Mouse (Mus musculus) left cerebral cortex, postnatal 36 days (tissue): ENCODE measurements around the gene Ankrd49. TPM values are rescaled to one million over a fixed set of nuclear protein-coding genes. Genes with fewer than 3 reads are reported as not detected.

Experiments used
- DNase-seq, 2 experiments: peaks; one replicate each; pipeline ENCODE4 v3.0.0; 2021 to 2022; ENCODE audit warnings: low spot score in 2 of 2, mixed read lengths in 1 of 2
- intact Hi-C: fragments of 180-260 bp; cut with DNase I; formaldehyde crosslinking; loops from one replicate; pipeline ENCODE4 v1.15.1; 2025
- total RNA-seq, 2 experiments: library from RNA; stranded (reverse); gene quantifications; 2 replicates each; pipeline ENCODE4 v1.2.3; 2021

Gene Ankrd49
- 10 to 100 TPM; 11.5 to 12.2 TPM for total RNA-seq

DNA sequence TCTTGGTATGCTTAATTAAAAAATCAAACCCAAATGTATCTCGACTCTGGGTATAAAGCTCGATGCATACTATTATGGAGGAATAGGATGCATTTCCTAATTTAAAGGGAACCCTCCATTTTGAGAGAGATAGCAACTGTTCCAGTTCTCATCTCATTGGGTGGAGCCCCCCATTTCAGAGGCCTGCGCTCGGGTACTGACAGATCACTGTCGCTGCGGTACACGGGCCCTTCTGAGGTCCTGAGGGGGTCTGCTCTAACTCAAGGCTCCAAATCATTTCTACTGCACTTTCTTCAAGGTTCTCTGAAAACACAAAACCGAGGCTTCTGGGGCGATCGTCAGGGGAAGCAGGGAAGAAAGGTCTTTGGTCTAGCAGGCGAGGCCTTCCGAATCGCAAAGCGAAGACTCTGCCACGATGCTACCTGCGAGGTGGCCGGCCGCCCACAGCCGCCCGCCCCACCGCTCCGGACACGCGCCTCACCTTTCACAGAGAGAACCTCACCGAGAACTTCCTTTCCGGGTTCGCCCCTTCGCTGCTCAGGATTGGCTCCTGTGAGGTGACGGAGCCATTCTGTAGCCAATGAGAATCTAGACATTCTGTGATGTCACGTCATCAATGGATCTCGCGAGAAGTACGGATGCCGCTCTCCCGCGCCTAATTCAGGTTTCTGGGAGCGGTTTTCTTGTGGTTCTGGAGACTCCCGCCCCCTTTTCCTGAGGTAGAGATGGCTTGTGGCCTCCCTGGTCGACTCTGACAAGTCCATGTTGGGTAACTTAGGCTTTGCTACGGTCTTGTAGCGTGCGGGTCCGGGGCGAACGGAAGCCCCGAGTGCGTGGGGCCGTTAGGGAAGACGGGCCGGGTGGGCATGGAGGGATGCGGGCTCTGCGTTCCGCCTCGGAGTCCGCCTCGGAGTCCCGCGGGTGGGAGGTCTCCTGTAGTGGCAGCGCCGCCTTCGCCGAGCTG, at the start of gene Ankrd49, which contains the start of gene Mre11a:
TSS of gene Ankrd49 (minus strand) at position 818 of the 964 bp plus-strand sequence.
TSS of gene Mre11a (plus strand) at position 616 of the 964 bp plus-strand sequence.
- DNase-seq: peak; percentile 91 to 94
- intact Hi-C loops: no loop called here

DNA sequence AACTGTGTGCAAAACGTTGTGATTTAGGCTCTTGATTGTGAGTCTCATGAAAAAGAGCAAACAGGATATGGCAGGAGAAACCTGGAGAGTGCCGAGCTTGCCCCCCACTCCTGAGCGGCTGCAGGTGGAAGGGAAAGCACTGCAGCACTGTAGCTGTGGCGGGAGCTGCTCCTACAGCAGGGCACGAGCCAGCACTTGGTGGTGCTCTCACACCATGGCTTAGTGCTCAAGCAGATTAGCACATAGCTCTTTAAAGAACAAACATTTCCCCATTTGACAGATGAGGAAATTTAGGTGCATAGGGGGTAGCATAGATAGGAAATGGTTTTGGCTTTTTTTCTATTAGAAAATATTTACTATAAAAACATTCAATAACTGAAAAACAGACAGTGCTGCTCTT, 47.4 kb upstream of the Ankrd49 start:
- intact Hi-C loops: no loop called here
- no peak for DNase-seq

DNA sequence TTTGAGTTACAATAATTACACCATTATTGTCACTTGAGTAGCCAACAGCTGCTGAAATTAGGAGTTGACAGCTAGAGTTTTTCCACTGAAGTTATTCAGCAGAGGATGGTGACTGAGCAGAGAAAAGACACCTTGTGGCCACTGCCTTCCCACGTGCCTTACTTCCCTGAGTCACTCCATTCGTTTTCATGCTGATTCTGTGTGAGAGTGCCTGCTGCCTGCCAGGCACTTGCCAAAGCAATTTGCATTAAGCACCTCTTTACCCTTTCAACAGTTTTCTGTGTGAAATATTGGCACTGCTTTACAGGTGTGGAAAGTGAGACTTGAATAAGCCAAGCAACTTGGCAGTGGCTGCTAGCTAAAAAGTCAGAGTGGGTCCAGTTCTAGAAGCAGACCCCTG, 43.2 kb upstream of the Ankrd49 start:
- no peak for DNase-seq
- intact Hi-C loops: no loop called here

DNA sequence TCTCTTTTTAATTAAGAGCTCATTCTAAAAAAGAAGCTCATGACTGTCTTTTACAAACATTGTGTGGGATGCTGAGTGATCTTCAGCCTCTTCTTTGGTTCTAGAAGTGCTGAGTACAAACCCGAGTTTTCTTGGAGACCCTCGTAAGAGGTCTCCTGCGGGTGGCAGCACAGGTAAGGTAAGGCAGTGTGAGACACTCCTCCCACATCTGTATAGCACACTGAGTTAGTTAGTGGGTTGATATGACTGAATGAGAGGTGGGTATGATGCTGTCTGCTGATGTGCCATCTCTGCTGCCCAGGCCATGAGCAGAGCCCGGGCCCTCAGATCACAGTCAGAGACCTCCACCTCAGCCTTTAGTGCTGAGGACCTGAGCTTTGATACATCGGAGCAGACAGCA, 40.2 kb upstream of the Ankrd49 start:
- intact Hi-C loops: no loop called here
- no peak for DNase-seq

DNA sequence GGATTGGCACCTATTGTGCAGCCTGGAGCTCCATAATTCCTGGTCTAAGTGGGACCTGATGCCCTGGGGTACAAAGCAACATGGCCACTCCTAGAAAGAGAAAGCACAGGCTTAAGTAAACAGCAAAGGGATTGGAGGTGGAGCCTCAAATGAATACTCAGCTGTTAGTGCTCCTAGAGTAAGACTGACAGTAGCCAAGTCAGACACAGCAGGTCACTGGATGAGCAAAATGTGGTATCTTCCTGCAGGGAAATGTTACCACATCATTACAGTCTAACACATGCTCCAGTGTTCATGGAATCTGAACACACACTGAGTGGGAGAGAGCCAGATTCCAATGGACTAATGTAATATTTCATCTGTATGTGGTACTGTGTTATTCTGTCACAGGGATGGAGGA, 36.7 kb upstream of the Ankrd49 start:
- DNase-seq: no peak
- intact Hi-C loops: no loop called here

DNA sequence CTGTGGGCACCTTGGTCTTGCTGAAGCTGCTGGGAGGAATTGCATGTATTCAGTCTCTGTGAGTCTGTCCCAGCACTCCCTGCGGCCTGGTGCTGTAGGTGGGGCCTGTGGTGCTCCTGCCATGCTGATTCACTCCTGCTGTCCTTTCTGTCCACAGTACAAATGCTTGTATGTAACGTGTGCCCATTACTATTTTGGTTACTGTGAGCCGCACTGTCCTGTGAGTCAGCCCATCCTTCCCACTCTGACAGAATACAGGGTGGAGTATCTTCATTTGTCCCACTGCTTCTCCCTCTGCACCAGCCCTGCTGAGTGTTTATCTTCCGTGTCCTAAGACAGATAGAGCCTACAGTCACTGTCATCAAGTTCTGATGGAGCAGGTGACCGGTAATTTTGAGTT, 25.5 kb upstream of the Ankrd49 start:
- peak; percentile 33 to 42 for DNase-seq
- intact Hi-C loops: no loop called here

DNA sequence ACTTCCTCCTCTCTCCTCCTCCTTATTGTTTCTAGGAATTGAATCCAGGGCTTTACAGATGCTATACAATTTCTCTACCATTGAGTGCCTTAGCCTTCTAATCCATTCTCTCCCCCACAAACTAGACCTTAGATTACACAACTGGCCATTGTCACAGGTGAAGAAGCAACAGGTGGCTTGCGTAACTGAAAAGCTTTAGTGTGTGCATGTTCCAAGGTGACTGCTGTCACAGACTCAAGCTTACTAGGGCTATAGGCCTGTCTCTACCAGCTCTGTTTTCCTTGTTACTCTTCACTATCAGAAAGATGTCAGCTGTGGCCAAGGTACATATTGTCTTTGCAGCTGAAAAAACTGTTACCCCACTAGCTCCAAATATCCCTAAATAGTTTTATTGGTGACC, 22.1 kb upstream of the Ankrd49 start:
- intact Hi-C loops: no loop called here

DNA sequence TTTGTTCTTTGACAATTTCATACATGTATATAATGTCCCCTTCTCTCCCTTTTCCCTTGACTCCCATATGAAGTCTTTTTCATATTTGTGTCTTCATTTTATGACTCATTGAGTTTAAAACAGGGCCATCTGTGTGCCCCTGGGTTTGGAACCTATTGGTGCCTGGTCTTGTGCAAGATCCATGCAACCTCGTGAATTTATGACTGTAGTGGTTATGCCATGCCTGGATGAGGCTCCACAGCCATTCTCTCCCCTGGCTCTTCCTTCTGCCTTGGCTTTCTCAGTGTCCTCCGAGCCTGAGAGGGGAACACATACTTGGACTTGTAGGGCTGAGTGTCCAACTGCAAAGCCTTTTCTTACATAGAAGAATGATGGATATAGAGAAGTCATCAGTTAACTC, 21.1 kb upstream of the Ankrd49 start:
- intact Hi-C loops: no loop called here
- DNase-seq: no peak

More for the DNA sequence above, 22.1 kb upstream of the Ankrd49 start:
- no peak for DNase-seq

DNA sequence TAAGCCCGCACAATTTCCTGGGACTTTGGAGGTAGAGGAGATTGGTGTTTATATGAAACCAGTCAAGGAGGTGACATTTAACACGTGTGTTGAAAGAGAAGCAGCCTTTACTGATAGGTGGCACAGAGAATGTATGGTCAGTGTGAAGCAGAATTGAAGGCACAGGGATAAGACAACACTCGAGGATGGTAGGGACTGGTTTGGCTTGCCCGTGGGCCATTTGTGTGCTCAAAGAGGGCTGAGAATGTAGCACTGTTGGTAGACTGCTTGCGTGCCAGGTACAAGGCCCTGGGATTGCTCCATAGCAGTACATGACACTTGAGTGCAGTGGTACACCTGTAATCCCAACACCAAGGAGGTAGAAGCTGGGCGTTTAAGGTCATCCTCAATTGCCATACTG, 2.7 kb upstream of the Ankrd49 start:
- no peak for DNase-seq
- intact Hi-C loops: no loop called here

DNA sequence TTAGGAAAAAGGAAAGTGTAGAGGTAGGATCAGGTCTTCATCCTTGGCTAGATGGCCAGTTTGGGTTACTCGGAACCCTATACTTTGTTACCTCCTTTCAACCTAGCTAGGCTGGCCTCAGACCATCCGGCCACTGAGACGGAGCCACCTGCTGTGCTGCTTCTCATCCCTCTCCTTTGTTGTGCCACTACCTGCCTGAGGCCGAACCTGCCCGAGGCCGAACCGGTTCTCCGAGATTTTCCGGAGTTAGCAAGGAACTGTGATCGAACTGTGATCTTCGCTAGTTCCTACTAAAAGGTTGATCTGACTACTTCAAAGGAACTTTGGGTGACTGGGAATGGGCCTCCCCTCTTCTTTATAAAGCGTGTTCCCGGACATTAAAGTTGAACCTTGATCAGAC, 6.3 kb downstream of the Ankrd49 start:
- DNase-seq: no peak
- intact Hi-C loops: no loop called here

DNA sequence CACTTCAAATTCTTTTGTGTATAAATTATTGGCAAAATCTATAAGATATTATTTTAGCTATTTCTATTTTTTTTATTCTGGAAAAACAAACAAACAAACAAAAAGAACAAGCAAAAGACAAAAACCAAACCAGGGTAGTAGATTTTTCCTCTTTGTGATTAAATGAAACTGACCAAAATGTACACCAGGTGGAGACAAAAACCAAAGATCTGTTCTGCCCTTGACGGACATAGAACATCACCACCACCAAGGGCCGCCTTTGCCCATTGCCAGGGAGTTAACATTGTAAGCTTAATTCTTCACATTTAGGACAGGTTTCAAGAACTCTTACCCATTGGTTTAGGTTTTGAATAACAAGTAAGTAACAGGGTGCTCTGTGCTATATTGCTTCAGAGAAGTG, 10.8 kb downstream of the Ankrd49 start:
- intact Hi-C loops: loop anchor here (5.0 kb wide), 2 partner anchors 243 to 438 kb away; no protein-coding TSS in a partner anchor
- DNase-seq: no peak

DNA sequence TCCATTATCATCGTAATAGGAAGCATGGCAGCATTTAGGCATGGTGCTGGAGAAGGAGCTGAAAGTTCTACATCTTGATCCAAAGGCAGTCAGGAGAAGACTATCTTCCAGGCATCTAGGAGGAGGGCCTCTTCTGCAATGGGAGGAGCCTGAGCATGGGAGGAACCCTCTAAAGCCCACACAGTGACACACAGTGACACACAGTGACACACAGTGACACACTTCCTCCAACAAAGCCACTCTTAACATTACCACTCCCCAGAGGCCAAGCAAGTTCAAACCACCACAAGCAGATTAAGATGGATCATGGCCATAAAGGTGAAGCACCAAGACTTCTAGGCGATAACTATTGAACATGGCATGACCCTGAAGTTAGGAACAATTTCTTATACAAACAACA, 12.6 kb downstream of the Ankrd49 start:
- intact Hi-C loops: loop anchor here (5.0 kb wide), 2 partner anchors 245 to 440 kb away; no protein-coding TSS in a partner anchor
- DNase-seq: no peak

DNA sequence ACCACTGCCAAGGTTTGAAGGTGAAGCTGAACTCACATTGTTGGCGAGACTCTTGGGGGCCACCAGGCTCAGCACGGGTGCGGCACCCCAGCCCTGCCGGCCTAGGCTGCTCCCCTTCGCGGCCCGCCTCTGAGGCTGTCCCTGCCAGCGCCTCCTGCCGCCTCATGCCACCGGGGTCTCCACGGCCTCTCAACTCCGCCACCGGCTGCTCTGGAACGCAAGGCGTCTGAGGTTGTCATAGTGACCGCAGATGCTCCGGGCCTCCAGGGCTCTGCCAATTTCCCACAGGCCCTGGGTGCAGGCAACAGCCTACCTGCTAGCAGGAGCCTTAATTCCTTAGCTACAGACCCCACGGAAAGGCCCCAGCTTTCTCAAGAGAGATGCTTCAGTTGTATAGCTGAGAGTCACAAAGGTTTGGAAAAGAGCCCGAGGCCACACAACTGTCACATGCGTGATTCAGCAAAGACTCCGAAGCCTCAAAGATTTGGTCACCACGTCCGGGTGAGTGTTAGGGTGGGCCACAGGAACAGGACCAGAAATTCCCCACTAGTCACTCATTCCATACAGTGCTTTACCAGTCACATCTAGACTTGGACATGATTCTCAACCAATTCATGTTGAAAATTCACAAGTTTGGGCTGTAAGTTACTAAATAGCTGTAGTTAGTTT, 13.7 kb downstream of the Ankrd49 start, which contains the start of gene 1700012B09Rik:
TSS of gene 1700012B09Rik (minus strand) at position 228 of the 669 bp plus-strand sequence.
- DNase-seq: no peak
- intact Hi-C loops: loop anchor here (5.0 kb wide), 2 partner anchors 246 to 441 kb away; no protein-coding TSS in a partner anchor

DNA sequence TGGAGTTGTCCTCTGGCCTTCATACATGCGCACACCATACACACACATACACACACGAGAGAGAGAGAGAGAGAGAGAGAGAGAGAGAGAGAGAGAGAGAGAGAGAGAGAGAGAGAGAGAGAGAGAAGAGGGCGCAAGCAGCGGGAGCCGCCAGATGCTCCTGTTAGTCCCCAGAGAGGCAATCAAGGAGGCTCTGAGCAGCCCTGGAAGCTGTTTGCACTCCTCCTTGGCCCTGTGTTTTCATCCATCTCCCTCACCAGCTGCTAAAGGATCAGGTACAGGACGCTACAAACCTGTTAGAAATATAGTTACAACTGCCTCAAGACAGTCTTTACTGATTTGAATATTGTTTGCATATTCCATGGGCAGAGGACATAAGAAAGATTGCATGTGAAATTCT, 14.8 kb downstream of the Ankrd49 start:
- no peak for DNase-seq
- intact Hi-C loops: loop anchor here (5.0 kb wide), 3 partner anchors 247 to 442 kb away; no protein-coding TSS in a partner anchor

DNA sequence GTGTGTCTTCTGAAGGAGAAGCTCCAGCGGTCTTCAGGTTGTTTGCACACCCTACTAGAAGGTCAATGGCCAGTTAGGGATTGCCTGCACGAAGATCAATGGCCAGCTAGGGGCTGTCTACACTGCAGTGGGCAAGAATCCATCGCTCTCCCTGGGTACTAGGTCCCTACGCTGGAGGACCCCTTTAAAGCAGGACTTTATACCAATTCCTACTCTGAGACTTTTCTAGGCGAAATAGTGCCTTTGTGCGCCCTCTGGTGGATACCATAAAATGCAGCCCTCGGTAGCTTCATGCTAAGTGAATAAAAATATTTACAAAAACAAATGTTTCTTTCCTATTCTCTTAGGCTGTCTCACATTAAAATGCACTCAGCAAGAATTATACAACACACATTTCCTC, 19.9 kb downstream of the Ankrd49 start:
- intact Hi-C loops: loop anchor here (5.0 kb wide), 1 partner anchor 242 kb away; no protein-coding TSS in a partner anchor
- peak in 1 of 2 experiments; percentile 32 for DNase-seq

DNA sequence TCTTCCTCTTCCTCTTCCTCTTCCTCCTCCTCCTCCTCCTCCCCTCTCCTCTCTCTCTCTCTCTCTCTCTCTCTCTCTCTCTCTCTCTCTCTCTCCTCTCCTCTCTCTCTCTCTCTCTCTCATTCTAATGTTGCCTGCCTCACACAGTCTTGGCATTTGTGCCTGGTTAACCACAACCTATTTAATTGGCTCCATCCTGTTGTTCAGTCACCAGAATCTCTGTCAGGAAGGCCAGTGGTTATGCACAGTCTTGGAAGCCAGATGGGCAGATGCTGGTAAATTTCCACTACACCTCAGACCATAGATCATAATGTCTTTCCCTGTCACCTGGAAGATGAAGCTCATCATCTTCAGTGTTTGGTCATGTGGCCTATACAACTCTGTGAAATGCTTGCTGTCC, 25.4 kb downstream of the Ankrd49 start:
- intact Hi-C loops: no loop called here

DNA sequence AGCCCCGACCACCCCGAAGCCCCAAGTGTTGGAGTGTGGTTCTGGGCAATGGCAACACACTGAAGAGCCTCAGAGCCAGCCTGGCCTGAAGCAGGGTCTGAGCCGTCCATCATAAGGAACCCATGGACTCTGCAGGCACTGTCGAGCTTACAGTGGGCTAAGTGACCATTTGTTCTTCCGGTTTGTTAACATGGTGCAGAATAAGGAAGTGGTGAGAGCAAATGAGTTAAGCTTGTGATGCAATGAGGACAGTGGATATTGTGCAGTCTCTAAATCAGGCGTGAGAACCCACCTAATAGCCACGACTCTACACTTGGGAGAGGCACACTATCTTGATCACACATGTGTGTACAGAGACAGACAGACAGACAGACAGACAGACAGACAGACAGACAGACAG, 26.1 kb downstream of the Ankrd49 start:
- no peak for DNase-seq
- intact Hi-C loops: no loop called here

More for the DNA sequence above, 25.4 kb downstream of the Ankrd49 start:
- DNase-seq: no peak

DNA sequence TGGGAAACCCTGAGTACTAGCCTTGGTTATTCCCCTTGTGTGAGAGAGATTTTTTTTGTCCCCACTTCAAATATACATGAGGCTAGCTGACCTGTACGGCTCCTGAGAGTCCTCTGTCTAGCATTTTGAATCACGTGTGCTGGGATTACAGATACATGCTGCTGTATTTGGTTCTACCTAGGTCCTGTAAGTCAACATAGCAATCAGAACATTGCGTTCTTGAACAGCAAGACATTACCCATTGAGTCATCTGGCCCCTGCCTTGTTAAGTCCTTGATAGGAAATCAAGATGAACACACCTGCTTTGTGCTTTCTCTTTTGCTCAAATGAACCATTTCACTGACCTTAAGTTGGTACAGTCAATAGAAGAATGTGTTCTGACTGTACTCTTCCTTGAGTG, 30.2 kb downstream of the Ankrd49 start:
- DNase-seq: no peak
- intact Hi-C loops: no loop called here

DNA sequence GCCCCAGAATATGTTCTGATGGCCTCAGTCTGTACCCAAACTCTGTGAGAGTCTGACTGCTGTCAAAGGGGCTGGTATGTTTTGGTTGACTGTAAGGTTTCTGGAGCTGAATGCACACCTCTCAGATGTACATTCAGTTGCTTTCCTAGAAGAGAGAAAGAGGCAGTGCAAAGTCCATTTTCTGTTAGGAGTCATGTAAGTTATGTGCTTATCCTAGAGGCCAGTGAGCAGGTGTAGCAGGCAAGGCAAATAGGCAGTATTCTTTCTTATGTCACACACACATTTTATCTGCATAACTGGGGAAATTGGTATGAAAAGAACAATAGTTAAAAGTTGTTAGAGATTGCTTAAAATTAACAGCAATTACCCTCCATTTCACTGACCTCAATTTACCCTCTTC, 30.7 kb downstream of the Ankrd49 start:
- intact Hi-C loops: no loop called here
- no peak for DNase-seq

DNA sequence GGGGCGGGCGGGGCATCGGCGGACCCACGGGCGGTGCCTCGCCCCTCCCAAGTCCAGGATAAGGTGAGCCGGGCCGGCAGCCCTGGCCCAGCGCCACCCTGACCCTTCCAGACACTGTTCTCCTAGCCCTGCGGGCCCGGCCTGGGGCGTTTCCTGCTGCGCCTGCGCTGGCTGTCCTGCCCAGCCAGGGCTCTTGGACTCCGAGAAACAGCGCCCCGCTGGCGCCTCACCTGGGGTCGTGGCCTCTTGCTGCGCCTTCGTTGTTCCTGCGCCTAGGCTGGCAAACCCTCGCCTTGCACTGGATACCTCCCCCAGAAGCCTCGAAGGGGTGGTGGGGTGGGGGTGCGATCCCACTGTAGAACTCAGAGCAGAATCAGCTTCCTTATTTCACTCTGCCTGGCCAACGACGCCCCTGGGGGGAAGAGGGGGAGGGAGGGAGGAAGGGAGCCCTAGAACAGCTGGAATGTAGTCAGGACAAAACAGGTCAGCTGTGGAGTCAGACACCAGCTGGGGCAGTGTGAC, 32.6 kb downstream of the Ankrd49 start, which contains the start of gene Fut4:
TSS of gene Fut4 (minus strand) at position 393 of the 522 bp plus-strand sequence.
- no peak for DNase-seq
- intact Hi-C loops: no loop called here
